Mouse (Mus musculus): ENCODE measurements around the gene Bzw1.
"Not testable (repeated sequence)": the region's sequence is repeated elsewhere in the genome, so short reads cannot be mapped to it uniquely, and the experiment has no call there.

The Bzw1 gene

DNA sequence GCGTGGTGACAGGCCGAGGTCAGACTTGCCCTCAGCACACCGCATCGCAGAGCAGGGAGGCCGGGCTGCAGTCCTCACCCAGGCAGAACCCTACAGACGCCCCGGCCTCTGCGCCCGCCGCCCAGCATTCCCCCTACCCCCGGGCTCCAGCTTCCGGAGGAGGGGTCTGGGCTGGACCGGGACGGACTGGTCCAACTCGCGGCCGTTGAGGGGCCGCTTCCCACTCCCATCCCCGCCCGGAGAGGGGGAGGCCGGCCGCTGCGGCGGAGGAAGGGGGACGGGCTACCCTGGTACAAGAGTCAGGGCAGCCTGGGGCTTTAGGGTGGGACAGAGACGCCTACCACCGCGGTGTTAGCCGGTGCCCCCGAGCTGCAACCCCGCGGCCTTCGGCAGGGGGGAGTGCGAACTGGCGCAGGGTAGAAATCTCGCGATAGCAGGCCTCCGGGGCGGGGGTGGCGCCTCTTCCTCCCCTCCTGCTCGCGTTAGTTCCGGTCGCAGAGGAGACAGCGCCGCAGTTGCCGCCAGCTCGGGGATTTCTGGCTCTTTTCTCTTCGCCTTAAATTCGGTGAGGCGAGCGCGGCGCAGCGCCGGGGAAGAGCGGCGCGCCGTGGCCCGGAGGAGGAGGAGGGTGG, at the start of gene Bzw1:
Gene Bzw1, plus strand, starts transcription at position 247 of the 632 bp plus-strand sequence.
- DNase-seq (ENCODE audit: low spot score) = peak; percentile 94

- DNase-seq (ENCODE audit: low spot score) = no peak
These were observed 48.8 kb upstream of the Bzw1 start for GRCm38 (mm10) chr1:58343861-58344260.

DNA sequence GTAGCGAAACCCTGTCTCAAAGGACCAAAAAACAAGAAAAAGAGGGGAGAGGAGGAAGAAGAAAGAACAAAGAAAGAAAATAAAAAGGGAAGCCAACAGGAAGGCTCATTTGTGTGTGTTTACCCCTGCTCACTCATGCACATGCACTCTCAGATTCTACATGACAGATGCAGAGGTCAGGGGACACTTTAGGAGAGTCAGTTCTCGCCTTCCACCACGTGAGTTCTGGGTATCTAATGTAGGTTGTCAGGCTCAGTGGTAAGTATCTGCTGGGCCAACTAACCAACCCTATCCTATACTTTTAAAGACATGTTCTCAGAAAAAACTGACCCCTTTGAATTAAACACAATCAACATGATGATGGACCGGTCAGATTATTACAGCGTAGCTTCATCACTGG, 48.1 kb upstream of the Bzw1 start:
- no peak for DNase-seq (ENCODE audit: low spot score)

DNA sequence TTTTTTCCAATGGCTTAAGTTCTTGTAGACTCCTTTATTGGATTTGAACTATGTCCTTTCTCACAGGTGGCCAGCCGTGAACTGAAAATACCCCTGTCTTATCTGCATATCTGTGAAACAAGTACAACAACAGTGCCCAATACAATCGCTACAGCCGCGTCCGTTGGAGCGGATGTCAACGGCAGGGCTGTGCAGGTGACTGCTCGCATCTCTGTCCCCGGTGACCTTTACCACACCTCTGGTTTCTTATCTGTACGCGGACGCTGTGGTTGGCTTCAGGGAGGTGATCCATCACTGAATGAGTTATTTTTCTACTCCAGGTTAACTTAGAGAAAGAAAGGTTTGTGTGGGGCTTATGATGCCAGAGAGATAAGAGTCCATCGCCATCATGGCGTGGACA, 46.5 kb upstream of the Bzw1 start:
- no peak for DNase-seq (ENCODE audit: low spot score)

GRCm38 (mm10) chr1:58348712-58349111, 44.0 kb upstream of the Bzw1 start:
- no peak for DNase-seq (ENCODE audit: low spot score)

GRCm38 (mm10) chr1:58353238-58353893, 39.3 kb upstream of the Bzw1 start:
- no peak for DNase-seq (ENCODE audit: low spot score)

- peak; percentile 30 for DNase-seq (ENCODE audit: low spot score)
These were observed 33.5 kb upstream of the Bzw1 start for GRCm38 (mm10) chr1:58358958-58359901.

DNA sequence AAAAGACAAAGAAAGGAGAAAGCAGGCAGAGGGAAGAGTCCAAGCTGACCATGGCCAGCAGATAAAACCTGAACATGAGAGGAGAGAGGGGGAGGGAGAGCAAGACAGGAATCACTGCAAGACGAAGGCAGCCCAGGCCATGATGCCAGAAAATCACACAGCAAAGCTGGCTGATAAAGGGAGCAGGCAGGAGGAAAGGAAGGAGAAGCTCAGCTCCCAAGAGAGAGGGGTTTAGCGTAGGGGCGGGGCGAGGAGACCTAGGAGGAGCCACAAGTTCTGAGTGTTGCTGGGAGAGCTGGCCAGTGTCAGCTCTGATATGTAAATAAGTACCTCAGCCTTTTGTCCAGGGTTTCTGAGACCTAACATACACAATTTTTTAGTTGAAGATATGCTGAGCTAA, 30.4 kb upstream of the Bzw1 start:
- no peak for DNase-seq (ENCODE audit: low spot score)

DNA sequence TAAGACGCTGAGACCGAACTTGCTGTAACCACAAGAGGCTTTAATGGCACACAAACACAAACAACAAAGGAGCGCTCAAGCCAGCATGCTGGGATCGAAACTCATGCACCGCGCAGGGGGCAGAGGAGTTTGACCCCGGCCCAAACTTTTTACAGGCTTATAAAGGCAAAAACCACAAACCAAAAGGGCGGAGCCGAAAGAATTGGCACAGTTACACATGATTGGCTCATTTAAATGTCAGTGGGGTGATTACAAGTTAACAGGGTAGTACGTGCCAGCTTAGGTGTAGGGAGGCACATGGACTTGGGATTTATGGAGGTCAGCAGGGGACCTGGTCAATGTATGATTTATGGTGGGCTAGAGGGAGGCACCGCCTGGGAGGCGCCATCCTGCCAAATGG, 28.1 kb upstream of the Bzw1 start:
- no peak for DNase-seq (ENCODE audit: low spot score)

DNA sequence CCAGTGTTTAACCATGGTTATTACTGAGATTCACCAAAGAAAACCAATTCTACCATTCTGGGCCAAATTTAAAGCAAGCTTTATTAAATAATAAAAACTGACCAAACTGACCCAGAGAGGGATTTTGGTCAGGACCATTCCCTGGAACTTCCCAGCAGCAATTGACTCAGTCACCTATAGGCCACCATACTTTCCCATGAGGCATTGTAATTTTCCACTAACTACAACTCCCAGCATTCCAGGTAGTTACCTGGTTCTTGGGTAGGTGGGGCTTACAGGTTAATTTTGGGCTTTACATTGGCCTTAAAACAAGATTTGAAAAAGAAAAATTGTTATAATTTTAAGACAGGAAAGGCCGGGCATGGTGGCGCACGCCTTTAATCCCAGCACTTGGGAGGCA, 26.9 kb upstream of the Bzw1 start:
- DNase-seq (ENCODE audit: low spot score) = no peak

DNA sequence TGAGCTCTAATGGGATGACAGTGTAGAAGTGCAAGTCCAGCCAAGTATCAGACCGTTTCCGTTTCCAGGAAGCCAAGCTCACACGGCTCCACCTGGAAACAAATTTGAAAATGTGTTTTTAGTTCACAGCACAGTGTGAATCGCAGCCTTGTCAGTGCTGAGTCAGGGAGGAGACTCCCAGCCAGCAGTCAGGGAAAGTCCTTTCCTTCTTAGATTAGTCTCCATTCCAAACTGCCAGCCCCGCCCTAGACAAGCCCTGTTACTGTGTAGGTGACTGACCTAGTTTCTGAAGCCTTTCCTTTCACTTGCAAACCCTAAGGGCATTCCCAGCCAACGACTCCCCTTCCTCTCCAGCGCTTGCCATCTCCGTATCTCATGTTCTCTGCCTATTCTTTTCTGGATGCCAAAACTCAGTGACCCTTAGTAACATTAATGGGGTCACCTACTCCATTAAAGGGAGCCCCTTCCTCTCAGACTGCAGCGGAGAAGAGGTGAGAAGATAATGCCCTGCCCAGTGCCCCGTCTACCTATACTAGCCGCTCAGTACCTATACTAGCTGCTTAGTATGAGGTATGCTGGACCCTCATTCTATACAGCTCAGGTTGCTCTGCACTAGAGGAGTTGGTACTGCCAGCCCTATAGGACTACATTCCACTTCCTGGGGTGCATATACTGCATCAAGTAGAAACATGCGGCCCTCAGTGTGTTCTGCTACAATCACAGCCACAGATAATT, 25.8 kb upstream of the Bzw1 start:
- no peak for DNase-seq (ENCODE audit: low spot score)

DNA sequence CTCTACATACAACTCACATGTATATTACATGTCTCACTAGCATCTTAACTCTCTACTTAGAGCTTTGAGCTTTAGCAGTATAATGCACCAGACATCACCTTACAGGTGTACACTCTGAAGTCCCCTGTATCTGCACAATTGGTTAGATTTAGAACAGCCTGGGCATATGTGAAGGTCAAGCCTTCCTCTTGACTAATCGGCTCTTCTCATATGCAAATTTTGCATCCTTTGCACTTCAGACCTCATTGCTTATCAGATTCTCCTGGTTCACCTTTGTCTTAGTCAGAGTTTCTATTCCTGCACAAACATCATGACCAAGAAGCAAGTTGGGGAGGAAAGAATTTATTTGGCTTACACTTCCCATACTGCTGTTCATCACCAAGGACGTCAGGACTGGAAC, 23.0 kb upstream of the Bzw1 start:
- no peak for DNase-seq (ENCODE audit: low spot score)

GRCm38 (mm10) chr1:58374266-58374665, 18.4 kb upstream of the Bzw1 start:
- not testable (repeated sequence) for DNase-seq (ENCODE audit: low spot score)

DNA sequence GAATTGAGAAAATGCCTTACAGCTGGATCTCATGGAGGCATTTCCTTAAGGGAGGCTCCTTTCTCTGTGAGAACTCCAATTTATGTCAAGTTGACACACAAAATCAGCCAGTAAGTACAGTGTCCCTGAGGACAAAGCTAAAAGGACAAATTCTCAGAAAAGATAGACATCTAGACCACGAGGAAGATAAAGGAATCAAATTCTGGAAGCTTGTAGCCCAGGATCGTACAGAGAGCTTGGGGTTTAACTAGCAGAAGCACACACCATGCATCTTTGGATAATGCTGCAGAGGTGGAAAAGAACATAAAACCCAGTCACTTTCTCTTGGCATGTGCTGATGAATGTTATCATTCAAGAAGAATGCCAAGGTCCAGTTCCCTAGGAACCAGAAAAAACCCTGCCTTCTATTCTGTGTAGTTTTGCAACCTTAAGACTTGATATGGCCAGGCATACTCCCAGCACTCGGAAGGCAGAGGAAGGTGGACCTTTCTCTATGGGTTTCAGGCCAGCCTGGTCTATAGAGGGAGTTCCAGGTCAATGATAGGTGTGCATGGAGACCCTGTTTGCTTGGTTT, 17.0 kb upstream of the Bzw1 start:
- no peak for DNase-seq (ENCODE audit: low spot score)

DNA sequence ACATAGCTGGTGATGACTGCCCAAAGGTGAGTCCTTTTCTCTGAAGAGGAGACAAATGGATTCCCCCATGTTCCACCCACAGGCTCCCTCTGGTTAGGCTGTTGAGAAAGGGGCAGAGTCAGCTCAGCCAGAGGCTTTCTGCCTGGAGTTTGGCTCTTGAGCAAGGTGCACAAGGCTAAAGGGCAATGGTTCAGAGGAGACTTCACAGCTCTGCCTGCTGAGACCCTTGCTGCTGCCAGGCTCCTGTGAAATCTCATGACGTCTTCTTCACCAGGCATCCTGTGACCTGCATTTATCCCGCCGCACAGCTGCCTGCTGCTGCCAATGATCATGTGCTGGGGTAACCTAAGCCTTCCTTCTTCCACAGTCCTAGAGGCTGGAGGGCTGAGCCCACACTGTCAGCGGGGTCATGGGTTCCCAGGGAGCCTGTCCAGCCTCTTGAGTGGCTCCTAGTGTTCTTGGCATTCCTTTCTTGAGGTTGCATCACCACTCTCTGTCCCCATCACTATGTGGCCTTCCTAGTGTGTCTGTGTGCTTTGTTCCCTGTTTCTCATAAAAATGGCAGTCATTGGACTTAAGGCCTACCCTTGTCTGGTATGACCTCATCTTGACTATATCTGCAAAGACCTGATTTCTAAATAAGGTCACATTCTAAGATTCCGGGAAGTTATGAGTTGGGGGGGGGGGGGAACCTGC, 10.0 kb upstream of the Bzw1 start:
- no peak for DNase-seq (ENCODE audit: low spot score)

GRCm38 (mm10) chr1:58391421-58392267, 1.1 kb upstream of the Bzw1 start:
- DNase-seq (ENCODE audit: low spot score) = no peak

- no peak for DNase-seq (ENCODE audit: low spot score)
These were observed 438 bp upstream of the Bzw1 start for GRCm38 (mm10) chr1:58392268-58392651.

- DNase-seq (ENCODE audit: low spot score) = peak; percentile 47
These were observed 842 bp downstream of the Bzw1 start for GRCm38 (mm10) chr1:58393284-58394195.

DNA sequence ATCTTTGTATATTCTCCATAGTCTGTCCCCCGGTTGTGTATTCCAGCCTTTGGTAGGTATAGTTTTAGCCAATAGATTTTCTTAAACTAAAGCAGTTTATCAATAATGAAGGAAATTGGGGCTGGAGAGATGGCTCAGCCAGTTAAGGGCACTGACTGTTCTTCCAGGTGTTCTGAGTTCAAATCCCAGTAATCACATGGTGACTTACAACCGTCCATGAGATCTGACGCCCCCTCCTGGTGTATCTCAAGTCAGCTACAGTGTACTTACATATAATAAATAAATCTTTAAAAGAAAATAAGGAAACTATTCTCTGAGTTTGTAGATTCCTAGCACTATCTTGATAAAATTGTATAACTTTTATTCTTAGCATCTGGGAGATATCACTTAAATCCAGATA, 2.6 kb downstream of the Bzw1 start:
- DNase-seq (ENCODE audit: low spot score) = no peak

Measured in lung, postnatal 25 days (tissue).